Mouse (Mus musculus) ES-E14 (cell line): ENCODE results near the gene Agtr1a. TPM values are rescaled to one million over a fixed set of nuclear protein-coding genes. Genes with fewer than 3 reads are reported as not detected.

Experiments
- DNase-seq: peaks from one replicate; pipeline ENCODE4 v3.0.0-alpha.2; 2013; ENCODE audit warnings: low read depth, low spot score
- H3K27ac ChIP-seq: 2 replicates; pipeline ENCODE4 v1.5.1; 2012; ENCODE audit warnings: low read depth, mild to moderate bottlenecking, low read length, moderate library complexity, mixed read lengths; ENCODE audit not compliant: poor library complexity, insufficient read depth, severe bottlenecking
- H3K36me3 ChIP-seq: 2 replicates; pipeline ENCODE4 v1.6.1; 2012; ENCODE audit warnings: mild to moderate bottlenecking, low read length, moderate library complexity, mixed read lengths; ENCODE audit not compliant: control insufficient read depth, poor library complexity, insufficient read depth, severe bottlenecking
- H3K4me1 ChIP-seq, 2 experiments: fragments of 150-350 bp in 1 of 2; sonication (generic) in 1 of 2; 2 replicates each; pipeline ENCODE4 v1.6.1; 2012; ENCODE audit warnings: low read length in 2 of 2, mild to moderate bottlenecking in 1 of 2, mixed read lengths in 1 of 2; ENCODE audit not compliant: control insufficient read depth in 2 of 2, insufficient read depth in 2 of 2, poor library complexity in 1 of 2
- H3K4me3 ChIP-seq, 2 experiments: fragments of 150-350 bp in 1 of 2; sonication (generic) in 1 of 2; 2 replicates each; pipeline ENCODE4 v1.5.1; 2012; ENCODE audit warnings: low read length in 2 of 2, low read depth in 1 of 2, mild to moderate bottlenecking in 1 of 2, mixed read lengths in 1 of 2; ENCODE audit not compliant: insufficient read depth in 1 of 2, poor library complexity in 1 of 2, severe bottlenecking in 1 of 2
- H3K9ac ChIP-seq: 2 replicates; pipeline ENCODE4 v1.6.1; 2012; ENCODE audit warnings: low read depth, mild to moderate bottlenecking, low read length, mixed read lengths; ENCODE audit not compliant: poor library complexity, insufficient read depth, severe bottlenecking
- H3K9me3 ChIP-seq: fragments of 150-350 bp; sonication (generic); 2 replicates; pipeline ENCODE4 v1.6.1; 2012; ENCODE audit warnings: low read depth, mild to moderate bottlenecking, low read length; ENCODE audit not compliant: control insufficient read depth, insufficient read depth
- CHD2 ChIP-seq: IDR thresholded peaks from 2 replicates; pipeline ENCODE4 v1.6.1; 2014; ENCODE audit warnings: mild to moderate bottlenecking, low read depth, low read length, inconsistent platforms
- HCFC1 ChIP-seq: IDR thresholded peaks from 2 replicates; pipeline ENCODE4 v1.6.1; 2012; ENCODE audit warnings: low read length, inconsistent platforms, borderline replicate concordance; ENCODE audit not compliant: insufficient read depth
- MAFK ChIP-seq: IDR thresholded peaks from 2 replicates; pipeline ENCODE4 v1.6.1; 2014; ENCODE audit warnings: mild to moderate bottlenecking, low read depth, low read length, inconsistent platforms; ENCODE audit not compliant: insufficient read depth
- ZC3H11A ChIP-seq: IDR thresholded peaks from 2 replicates; pipeline ENCODE4 v1.6.1; 2012; ENCODE audit warnings: low read depth, mild to moderate bottlenecking, inconsistent platforms, low read length, borderline replicate concordance
- ZNF384 ChIP-seq: IDR thresholded peaks from 2 replicates; pipeline ENCODE4 v1.6.1; 2012; ENCODE audit warnings: low read depth, low read length, inconsistent platforms
- in situ Hi-C, 2 experiments: fragments of 600-800 bp; cut with MboI; formaldehyde crosslinking; loops; one replicate each; pipeline ENCODE4 v1.15.1; 2025; ENCODE audit warnings: low sequenced_read_pairs in 2 of 2, inconsistent platforms in 1 of 2; ENCODE audit not compliant: unreplicated experiment in 2 of 2
- total RNA-seq: library from RNA; depleted of rRNA; stranded (reverse); fragments of 300-350 nt; gene quantifications from 2 replicates; pipeline ENCODE4 v1.2.3, GENCODE M21; 2012

The Agtr1a gene
- total RNA-seq, 1 experiment = 0.45 TPM

DNA sequence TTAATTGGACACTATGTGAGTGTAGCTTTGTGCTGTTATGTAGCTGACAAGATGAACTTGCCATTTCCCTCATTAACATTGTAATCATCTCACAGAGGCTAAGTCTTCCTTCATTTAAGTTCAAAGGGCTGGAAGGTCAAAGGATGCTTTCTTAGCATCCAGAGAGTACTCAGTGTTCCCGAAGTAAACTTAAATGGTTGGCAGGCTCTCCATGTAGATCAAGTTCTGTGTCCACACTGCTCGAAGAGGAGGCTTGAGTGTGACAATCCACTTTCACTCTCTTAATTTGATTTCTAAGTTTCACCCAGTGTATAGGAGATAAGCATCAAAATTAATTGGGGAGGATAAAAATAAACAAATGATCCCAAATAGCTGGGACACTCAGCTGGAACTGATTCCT is 23.6 kb downstream of the Agtr1a start:
- in situ Hi-C loops = no loop called here
- DNase-seq = no peak

DNA sequence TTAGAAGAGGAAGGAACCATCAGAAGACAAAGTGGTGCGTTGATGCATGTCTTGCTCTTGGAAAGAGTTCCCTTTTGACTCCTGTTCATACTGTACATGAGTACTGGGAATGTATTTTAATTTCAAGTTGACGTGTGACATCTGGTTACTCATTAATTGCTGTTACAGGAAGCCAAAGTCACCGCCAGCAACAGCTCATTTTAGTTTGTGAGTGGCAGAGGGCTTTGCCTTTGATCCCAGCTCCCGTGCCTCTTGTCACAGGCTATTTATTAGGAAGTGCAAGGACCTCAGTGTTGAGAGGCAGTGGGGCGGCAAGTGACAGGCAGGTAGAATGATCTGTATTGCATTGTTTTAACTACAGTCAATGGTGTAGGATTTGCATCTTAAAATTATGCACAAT is 24.8 kb downstream of the Agtr1a start:
- Histone ChIP-seq H3K27ac (no peak overlapping the region), H3K36me3 (no peaks in the 10 kb centered on the region), H3K9ac (no peak overlapping the region), H3K4me3 (no peak overlapping the region), H3K9me3 (no peaks in the 10 kb centered on the region), H3K4me1 (no peaks in the 10 kb centered on the region)
- no peak for DNase-seq
- no peak for TF ChIP-seq ZC3H11A
- TF ChIP-seq ZNF384 = no peak
- no peak for TF ChIP-seq MAFK
- no peak for TF ChIP-seq HCFC1
- TF ChIP-seq CHD2 = no peak
- in situ Hi-C loops = no loop called here

More for the DNA sequence above, 23.6 kb downstream of the Agtr1a start:
- H3K9ac ChIP-seq = no peak overlapping the region
- H3K9me3 ChIP-seq = no peaks in the 10 kb centered on the region
- H3K4me3 ChIP-seq = no peak overlapping the region
- H3K4me1 ChIP-seq = no peaks in the 10 kb centered on the region
- TF ChIP-seq ZNF384 (no peak), ZC3H11A (no peak), CHD2 (no peak), HCFC1 (no peak), MAFK (no peak)
- H3K27ac ChIP-seq = no peak overlapping the region
- H3K36me3 ChIP-seq = no peaks in the 10 kb centered on the region

DNA sequence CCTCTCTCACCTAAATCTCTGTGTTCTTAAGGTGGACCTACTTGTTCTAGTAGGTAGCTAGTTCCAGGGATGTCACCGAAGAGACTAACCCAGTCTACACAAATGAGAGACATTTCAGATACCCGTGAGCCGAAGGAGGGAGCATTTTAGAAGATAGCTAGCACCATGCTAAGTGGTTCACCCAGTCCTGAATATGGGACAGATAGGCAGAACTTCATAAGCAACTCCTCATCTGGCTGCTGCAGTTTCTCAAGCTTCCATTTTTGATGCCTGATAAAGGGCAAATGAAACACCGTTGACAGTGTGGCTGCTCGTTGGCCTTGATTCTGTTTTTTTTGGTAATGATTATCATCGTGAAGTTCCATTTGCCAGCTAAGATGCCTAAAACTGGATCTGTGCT is 25.8 kb downstream of the Agtr1a start:
- in situ Hi-C loops = no loop called here
- H3K4me3 ChIP-seq = no peak overlapping the region
- H3K27ac ChIP-seq = no peak overlapping the region
- no peak overlapping the region for H3K9ac ChIP-seq
- DNase-seq = no peak
- no peaks in the 10 kb centered on the region for H3K36me3 ChIP-seq
- no peaks in the 10 kb centered on the region for H3K4me1 ChIP-seq
- TF ChIP-seq ZNF384 (no peak), CHD2 (no peak), MAFK (no peak), HCFC1 (no peak), ZC3H11A (no peak)
- H3K9me3 ChIP-seq = no peaks in the 10 kb centered on the region

DNA sequence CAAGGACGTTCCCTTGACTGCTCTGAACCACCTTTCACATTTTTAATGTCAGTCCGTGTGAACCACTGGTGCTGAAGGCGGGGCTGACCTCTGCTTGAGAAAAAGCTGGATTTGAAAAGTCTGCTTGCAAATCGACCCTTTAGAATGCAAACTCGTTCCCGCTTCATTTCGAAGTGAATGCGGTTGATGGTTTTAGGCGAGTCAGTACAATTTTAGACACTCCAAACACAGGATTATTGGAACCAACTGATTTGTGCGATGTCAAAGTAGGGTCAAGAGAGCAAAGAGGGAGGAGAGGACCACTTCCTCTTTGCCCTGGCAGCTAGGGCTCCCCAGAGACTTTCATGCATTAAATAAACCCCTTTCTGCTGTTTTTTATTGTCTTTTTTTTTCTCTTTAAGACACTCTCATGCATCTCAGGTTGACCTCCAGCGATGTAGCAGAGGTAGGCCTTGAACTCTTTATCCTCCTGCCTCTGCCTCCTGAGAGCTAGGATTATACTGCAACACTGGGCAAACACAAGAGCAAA is 27.9 kb downstream of the Agtr1a start:
- in situ Hi-C loops = no loop called here
- no peak overlapping the region for H3K27ac ChIP-seq
- TF ChIP-seq ZC3H11A (no peak), HCFC1 (no peak), ZNF384 (no peak), CHD2 (no peak), MAFK (no peak)
- no peaks in the 10 kb centered on the region for H3K36me3 ChIP-seq
- no peaks in the 10 kb centered on the region for H3K9me3 ChIP-seq
- H3K4me1 ChIP-seq = no peaks in the 10 kb centered on the region
- no peak overlapping the region for H3K9ac ChIP-seq
- no peak for DNase-seq
- no peak overlapping the region for H3K4me3 ChIP-seq

DNA sequence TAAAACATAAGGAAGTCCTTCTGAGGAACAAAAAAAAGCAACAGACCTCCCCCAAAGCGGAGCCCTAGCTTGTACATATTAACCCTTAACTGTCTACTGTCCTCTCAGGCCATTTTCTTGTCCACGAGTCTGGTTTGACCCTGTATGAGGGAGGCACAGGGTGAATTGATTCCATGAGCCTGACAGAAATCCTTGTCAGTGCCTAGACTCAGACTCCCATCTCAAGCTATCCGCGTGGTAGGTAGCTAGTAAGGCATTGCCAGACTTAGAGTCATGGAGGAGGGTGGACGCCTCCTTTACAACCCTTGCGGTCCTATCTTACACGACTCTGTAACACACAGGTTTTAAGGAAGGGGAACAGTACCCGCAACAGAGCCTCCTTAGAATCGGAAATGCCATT is 28.5 kb downstream of the Agtr1a start:
- Histone ChIP-seq H3K9ac (no peak overlapping the region), H3K9me3 (no peaks in the 10 kb centered on the region), H3K4me1 (no peaks in the 10 kb centered on the region), H3K36me3 (no peaks in the 10 kb centered on the region), H3K27ac (no peak overlapping the region), H3K4me3 (no peak overlapping the region)
- no peak for DNase-seq
- in situ Hi-C loops = no loop called here
- TF ChIP-seq ZNF384 (no peak), HCFC1 (no peak), MAFK (no peak), CHD2 (no peak), ZC3H11A (no peak)
